Mouse (Mus musculus) C3H10T1/2 (cell line): ENCODE data around the gene Olfr105-ps. TPM values are rescaled to one million over a fixed set of nuclear protein-coding genes. Genes with fewer than 3 reads are reported as not detected.

Experiments
- polyA plus RNA-seq, 2 experiments: library from polyadenylated mRNA; unstranded; fragments of >200 nt; fragmentation: generic; extraction: Trizol; gene quantifications; one replicate each; pipeline ENCODE4 v1.2.1; 2012; ENCODE audit warnings: missing spikeins in 2 of 2

Olfr105-ps gene
- polyA plus RNA-seq: not detected

GRCm38 (mm10) chr17:37378733-37379132 lies at the start of gene Olfr105-ps:
Gene Olfr105-ps, plus strand, starts transcription at chr17:37379033.

GRCm38 (mm10) chr17:37339598-37339997 lies 39.2 kb upstream of the Olfr105-ps start, which contains the start of gene Olfr103:
Gene Olfr103, minus strand, starts transcription at chr17:37339698.

GRCm38 (mm10) chr17:37359282-37359681 lies 19.6 kb upstream of the Olfr105-ps start, which contains the start of gene Olfr104-ps:
Gene Olfr104-ps, plus strand, starts transcription at chr17:37359582.

GRCm38 (mm10) chr17:37390093-37390492 lies 11.3 kb downstream of the Olfr105-ps start, which contains the start of gene Olfr106-ps:
Gene Olfr106-ps, plus strand, starts transcription at chr17:37390393.

GRCm38 (mm10) chr17:37398926-37399325 lies 20.1 kb downstream of the Olfr105-ps start, which contains the start of gene Olfr107:
Gene Olfr107, plus strand, starts transcription at chr17:37399226.

Other genes starting within 250 kb of the Olfr105-ps start
- not detected for gene Olfr93, start 217.5 kb upstream of the Olfr105-ps start, polyA plus RNA-seq
- under 1 TPM in 1 of 2 experiments, not detected in 1; 0.34 TPM for gene Ubd, start 185.1 kb upstream of the Olfr105-ps start, polyA plus RNA-seq
- gene Olfr94, start 178.0 kb upstream of the Olfr105-ps start, polyA plus RNA-seq: not detected
- gene Olfr95, start 165.9 kb upstream of the Olfr105-ps start, polyA plus RNA-seq: not detected
- gene Olfr96, start 158.9 kb upstream of the Olfr105-ps start, polyA plus RNA-seq: not detected
- not detected for gene Olfr97, start 141.7 kb upstream of the Olfr105-ps start, polyA plus RNA-seq
- not detected for gene Olfr98, start 115.3 kb upstream of the Olfr105-ps start, polyA plus RNA-seq
- 1 to 10 TPM in 1 of 2 experiments, under 1 TPM in 1; 0.35 to 4.0 TPM for gene H2-M3, start 108.8 kb upstream of the Olfr105-ps start, polyA plus RNA-seq
- not detected for gene Olfr99, start 95.6 kb upstream of the Olfr105-ps start, polyA plus RNA-seq
- gene Olfr101, start 74.7 kb upstream of the Olfr105-ps start, polyA plus RNA-seq: not detected
- not detected for gene Olfr102, start 62.0 kb upstream of the Olfr105-ps start, polyA plus RNA-seq
- not detected for gene Olfr103, start 39.3 kb upstream of the Olfr105-ps start, polyA plus RNA-seq
- not detected for gene Olfr104-ps, start 19.5 kb upstream of the Olfr105-ps start, polyA plus RNA-seq
- gene Olfr106-ps, start 11.4 kb downstream of the Olfr105-ps start, polyA plus RNA-seq: not detected
- gene Olfr107, start 20.2 kb downstream of the Olfr105-ps start, polyA plus RNA-seq: not detected
- gene Olfr108, start 66.4 kb downstream of the Olfr105-ps start, polyA plus RNA-seq: not detected
- not detected for gene Olfr109, start 79.9 kb downstream of the Olfr105-ps start, polyA plus RNA-seq
- not detected for gene H2-M2, start 104.5 kb downstream of the Olfr105-ps start, polyA plus RNA-seq
- gene Olfr110, start 113.4 kb downstream of the Olfr105-ps start, polyA plus RNA-seq: not detected
- not detected for gene Olfr111, start 129.0 kb downstream of the Olfr105-ps start, polyA plus RNA-seq
- gene Olfr112, start 190.4 kb downstream of the Olfr105-ps start, polyA plus RNA-seq: not detected
- gene Olfr113, start 198.6 kb downstream of the Olfr105-ps start, polyA plus RNA-seq: not detected
- gene Olfr114, start 213.7 kb downstream of the Olfr105-ps start, polyA plus RNA-seq: not detected
- gene Olfr115, start 248.1 kb downstream of the Olfr105-ps start, polyA plus RNA-seq: not detected
- not detected for gene Olfr116, start 248.2 kb downstream of the Olfr105-ps start, polyA plus RNA-seq